Mouse (Mus musculus) embryonic facial prominence, embryonic 10.5 days (tissue): ENCODE results near the gene Bcl2a1a. TPM values are rescaled to one million over a fixed set of nuclear protein-coding genes. Genes with fewer than 3 reads are reported as not detected.

Experiments
- polyA plus RNA-seq: library from polyadenylated mRNA; unstranded; fragments of >200 nt; fragmentation: Nextera tagmentation; extraction: Ambion mirVana; gene quantifications from 2 replicates; pipeline ENCODE4 v1.2.1, GENCODE M21; 2016

The Bcl2a1a gene
- polyA plus RNA-seq, 1 experiment from 2014 or later = not detected

Other genes with a start within 250 kb of the Bcl2a1a start
- gene Mthfsl, start 236.6 kb upstream of the Bcl2a1a start, polyA plus RNA-seq = 30.9 and 31.4 TPM in 2 replicates
- gene Bcl2a1d, start 225.0 kb upstream of the Bcl2a1a start, polyA plus RNA-seq = not detected in 2 replicates
- gene Trim43c, start 117.7 kb upstream of the Bcl2a1a start, polyA plus RNA-seq = 0.12 and 0.21 TPM in 2 replicates
- not detected in 2 replicates for gene Trim43b, start 135.9 kb downstream of the Bcl2a1a start, polyA plus RNA-seq
- 0.19 and 0.34 TPM in 2 replicates for gene Bcl2a1b, start 242.3 kb downstream of the Bcl2a1a start, polyA plus RNA-seq
- not detected in 2 replicates for gene Gm29094, start 242.5 kb downstream of the Bcl2a1a start, polyA plus RNA-seq